Mouse (Mus musculus) adrenal gland, adult 18-20 months (tissue): ENCODE results near the gene Abcd3. TPM values are rescaled to one million over a fixed set of nuclear protein-coding genes. Genes with fewer than 3 reads are reported as not detected.

Source experiments
- DNase-seq, 2 experiments: peaks; one replicate each; pipeline ENCODE4 v3.0.0; 2021 to 2022; ENCODE audit warnings: low spot score in 2 of 2
- total RNA-seq, 2 experiments: library from RNA; stranded (reverse); gene quantifications; 1 replicate in 1 of 2; 2 replicates in 1 of 2; pipeline ENCODE4 v1.2.3; 2021

Abcd3 gene
- total RNA-seq, 2 experiments from 2014 or later: 96.6 to 100 TPM

DNA sequence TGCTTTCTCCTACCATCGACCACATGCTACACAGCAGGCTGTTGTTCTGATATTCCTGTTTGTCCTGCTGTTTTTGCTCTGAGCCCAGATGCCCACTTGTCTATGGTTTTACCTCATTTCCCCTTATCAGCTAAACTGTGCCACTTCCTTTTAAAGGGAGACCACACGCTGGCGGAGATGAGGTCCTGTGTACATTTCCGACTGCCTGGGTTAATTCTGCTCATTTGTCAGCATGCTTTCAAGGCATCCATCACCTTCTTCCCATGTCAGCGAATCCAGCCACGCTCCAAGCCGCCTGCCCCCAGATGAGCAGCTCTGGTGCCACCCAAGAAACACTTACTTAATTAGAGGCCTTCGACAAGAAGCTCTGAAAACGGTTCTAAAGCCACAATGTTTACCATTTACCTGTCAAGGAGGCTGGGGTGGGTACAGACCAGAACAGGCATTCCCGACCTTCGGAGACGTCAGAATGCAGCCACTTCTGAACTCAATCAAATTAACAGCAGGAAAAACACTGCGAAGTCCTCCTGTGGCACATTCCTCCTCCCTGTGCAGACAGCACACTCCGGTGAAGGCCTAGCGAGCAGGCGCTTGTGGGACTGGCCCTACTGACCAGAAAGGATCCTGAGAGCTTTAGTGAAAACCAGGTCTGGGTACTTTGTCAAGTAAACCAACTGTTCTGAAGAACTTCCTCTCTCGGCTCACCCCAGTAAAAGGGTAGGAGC, 75.5 kb downstream of the Abcd3 start:
- DNase-seq: no peak

DNA sequence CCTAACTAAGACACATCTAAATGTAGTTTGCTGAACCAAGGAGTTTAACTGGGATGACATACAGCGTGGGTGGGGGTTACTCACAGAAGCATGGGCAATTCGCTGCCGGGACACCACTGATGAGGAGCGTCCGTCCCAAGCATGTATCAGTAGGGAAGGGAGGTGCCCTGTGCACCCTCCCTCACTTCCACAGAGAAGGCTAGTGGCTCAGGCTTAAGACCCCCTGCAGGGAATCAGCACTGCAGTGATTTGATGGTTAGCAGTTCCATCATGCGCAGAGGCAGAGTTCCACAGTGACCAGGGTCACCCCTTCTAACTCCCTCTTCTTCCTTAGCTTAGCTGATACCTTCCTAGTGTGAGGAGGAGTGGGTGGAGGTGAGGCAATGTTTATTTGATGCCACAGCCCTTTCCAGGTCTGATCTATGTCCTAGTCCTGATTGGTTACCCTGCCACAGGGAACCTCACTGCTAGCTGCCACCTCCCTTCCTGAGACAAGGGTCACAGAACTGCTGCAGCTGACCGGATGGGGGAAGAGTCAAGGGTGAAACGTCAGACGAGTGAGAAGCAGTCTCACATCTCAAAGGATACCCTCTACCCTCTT, 76.3 kb downstream of the Abcd3 start:
- DNase-seq: no peak

DNA sequence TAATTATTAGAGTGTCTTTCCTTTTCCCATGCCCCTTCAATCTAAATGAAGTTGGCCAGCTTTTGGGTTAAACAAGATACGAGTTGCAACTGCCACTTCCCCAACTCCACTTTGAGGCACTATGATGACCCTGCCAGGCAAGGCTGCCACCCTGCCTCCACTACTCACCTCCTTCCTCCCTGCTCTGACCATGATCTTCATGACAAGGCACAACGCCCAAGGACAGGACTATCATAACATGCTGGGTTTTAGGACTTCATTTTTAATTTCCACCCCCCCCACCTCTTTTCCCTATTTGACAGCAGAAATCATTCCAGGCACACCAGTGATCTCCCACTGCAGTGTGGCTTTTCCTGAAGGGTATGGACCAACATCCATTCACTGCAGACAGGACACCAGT, 77.2 kb downstream of the Abcd3 start:
- DNase-seq: no peak

DNA sequence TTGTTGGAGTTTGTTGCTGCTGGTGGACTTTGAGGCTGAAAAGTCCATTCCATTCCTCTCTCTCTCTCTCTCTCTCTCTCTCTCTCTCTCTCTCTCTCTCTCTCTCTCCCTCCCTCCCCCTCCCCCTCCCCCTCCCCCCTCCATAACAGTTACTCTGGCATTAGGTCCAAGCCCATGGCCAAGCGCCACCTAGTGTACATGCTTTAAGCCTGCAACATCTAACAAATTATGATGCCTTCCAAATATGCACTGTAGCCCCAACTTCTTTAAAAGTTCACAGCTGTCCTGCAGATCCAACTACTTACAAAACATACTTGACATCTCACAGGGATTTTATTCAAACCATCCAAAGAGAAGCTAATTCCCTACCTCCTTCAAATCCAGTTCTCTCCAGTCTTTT, 77.6 kb downstream of the Abcd3 start:
- DNase-seq: no peak

DNA sequence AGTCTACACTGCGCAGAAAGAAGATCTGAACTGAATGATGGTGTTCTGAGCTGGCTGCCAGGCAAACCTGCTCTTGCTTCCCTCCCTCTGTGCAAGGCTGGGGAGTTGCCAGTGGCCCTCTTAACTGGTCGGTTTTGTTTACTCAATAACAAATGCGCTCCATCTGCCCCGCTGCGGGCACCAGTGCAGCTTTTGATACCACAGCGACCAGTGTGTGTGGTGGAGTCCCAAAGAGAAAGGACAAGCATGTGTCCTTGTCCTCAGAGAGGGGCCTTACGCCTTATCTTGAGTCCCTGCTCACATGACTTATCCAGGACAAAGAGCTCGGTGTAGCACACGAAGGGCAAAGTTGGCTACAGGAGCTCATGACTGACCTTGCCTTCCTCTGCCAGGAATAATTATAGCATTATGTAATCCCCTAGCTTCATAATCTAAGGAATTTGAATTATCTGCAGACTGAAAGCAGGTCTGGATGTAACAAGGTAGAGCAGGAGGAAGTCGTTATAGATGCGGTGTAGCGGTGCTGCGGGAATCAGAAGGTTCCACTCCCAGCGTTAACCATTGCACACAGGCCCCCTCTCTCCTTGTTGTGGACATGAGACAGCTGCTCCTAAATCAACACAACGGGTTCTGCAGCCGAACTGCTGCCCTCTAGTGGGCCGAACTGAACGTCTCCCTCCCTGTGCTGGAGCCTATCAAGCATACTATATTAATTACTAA, 78.9 kb downstream of the Abcd3 start:
- DNase-seq: peak; percentile 71 to 79

DNA sequence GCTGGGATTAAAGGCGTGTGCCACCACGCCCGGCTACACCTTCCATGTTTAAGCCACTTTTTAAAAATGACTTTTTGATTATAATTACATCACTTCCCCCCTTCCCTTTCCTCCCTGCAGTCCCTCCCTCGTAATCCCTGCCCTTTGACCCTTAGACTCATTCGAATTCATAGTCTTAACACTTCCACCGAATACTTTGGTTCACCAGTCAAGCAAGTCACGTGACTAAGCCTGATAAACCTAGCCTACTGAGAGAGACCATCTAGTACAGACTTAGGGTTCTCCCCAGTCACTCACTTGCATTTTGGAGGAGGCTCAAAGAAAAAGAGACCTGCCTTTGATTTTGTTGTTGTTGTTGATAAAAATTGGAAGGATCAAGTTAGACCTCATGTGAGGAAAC, 79.6 kb downstream of the Abcd3 start:
- DNase-seq: no peak

DNA sequence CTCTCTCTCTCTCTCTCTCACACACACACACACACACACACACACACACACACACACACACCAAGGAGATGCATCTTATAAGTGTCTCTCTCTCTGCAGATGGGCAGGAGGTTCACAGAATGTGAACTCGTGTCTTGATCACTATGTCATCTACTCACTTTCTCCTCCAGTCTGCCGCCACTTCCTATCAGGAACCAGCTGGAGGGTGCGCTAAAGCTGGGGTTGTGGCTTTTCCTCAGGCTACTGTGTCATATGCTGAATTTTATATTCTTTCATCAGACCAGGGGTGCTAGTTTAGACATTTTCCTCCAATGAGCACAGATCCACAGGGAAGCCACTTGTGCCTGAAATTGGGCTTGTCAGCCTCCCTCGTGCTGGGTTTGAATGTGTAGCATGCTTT, 85.4 kb downstream of the Abcd3 start:
- DNase-seq: no peak

DNA sequence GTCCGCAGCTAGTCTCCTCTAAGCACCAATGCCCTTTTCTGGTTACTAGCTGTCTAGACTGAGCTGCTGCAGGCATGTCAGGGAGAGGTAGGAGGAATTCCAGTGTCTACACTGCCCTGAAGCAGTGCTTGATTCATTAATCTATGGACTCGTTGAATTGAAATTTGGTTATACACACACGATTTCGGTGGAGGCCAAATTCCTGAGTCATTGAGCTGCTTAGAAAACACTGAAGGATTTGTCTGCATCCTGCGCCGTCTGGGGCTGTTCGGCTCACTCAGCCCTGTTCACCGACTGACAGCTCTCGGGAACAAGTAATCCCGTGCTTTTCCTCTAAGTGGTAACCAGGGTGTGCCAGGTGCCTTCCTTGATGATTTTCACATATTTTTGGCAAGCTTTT, 89.5 kb downstream of the Abcd3 start:
- no peak for DNase-seq

DNA sequence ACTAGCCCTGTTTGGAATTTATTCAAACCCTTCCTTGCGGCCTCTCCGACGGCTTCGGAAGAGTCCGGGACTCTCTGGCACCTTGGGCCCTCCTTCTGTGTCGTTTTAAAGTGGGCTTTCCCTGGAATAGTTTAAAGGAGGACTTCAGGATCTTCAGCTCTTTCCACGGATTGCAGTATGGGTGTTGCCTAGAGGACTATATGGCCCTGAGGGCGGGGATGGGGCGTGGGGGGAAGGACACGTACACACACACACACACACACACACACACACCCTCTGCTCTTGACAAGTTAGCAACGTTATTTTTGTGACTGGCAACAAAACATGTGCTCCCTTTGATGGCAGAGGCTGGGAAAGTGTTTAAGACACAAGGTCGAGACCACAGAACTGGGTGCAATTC, 90.5 kb downstream of the Abcd3 start:
- no peak for DNase-seq

DNA sequence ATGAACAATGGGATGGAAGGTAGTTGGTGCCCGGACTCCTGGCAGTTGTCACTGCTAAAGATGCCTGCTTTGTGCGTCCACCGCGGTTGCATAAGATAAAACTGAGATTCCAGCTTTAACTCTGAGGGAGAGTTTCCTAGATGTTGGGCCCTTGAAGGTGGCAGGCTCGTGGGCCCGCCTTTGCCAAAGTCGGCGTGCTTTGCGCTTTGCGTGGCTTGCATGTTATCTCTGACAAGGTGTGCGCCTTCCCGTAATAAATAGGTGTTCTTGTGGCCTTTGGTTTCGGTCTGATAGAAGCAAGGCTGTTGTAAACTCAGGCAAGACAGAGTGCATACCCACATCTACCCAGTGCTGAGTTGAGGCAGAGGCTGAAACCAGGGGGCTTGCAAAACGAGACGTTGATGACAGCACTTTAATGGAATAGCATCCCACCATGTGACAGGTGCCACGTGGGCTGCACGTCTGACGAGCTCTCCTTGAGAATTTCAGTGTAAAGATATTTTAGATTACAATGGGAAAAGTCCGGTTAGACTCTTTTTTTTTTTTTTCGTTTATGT, 91.1 kb downstream of the Abcd3 start:
- DNase-seq: no peak

DNA sequence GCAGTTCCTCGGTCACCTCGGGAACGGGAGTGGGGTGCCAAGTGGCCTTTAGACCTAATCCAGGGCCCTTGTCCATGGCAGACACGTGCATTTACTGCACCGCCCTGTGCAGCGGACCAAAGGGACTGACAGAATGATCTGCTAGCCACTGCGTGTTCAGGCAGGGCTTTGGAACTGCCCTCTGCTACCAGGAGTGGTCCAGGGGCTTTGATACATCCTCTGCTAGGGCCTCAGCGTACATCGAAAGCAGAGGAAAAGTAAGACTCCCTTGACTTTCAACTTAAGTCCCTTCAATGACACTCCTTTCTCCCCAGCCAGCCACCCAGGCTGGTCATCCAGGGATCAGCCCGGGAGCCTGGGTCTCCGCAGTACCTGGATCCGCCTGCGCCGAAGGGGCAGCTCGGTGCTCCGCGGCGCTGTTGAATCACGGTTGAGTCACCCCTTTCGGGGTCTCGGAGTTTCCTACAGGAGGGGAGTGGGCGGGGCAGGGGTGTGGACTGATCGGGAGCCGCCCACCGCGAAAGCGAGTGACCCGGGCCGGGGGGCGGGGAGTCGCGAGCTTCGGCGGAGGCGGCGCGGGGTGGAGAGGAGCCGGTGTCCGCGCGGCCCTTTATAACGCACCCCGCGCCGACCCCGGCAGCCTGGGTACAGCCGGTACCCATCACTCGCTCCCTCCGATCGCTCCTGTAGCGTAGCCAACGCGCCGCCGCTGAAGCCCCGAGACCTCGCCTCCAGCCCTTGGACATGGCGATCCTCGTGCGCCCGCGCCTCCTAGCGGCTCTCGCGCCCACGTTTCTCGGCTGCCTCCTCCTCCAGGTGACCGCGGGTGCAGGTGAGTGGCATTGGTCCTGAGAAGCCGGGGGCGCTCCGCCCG, 91.9 kb downstream of the Abcd3 start, which contains the start of gene F3:
TSS of gene F3 (plus strand) at position 567 of the 874 bp plus-strand sequence.
- DNase-seq: peak; percentile 75 to 77

DNA sequence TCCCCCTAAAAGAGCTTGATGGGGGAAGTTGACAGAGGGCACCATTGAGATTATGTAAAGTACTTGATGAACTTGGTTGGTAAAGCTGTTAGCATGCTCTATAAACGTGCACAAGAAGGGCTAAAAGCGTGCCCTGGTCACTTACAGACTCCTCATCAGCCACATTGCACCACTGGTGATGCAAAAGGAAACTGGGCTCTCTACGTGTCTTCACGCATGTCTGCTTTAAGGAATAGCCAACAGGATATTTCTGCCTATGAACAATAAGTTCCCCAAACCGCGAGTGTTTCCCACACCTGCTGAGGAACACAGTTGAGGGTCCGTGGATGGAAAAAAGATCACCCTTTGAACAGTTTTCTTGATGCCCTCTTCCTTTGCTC, 93.4 kb downstream of the Abcd3 start:
- no peak for DNase-seq

DNA sequence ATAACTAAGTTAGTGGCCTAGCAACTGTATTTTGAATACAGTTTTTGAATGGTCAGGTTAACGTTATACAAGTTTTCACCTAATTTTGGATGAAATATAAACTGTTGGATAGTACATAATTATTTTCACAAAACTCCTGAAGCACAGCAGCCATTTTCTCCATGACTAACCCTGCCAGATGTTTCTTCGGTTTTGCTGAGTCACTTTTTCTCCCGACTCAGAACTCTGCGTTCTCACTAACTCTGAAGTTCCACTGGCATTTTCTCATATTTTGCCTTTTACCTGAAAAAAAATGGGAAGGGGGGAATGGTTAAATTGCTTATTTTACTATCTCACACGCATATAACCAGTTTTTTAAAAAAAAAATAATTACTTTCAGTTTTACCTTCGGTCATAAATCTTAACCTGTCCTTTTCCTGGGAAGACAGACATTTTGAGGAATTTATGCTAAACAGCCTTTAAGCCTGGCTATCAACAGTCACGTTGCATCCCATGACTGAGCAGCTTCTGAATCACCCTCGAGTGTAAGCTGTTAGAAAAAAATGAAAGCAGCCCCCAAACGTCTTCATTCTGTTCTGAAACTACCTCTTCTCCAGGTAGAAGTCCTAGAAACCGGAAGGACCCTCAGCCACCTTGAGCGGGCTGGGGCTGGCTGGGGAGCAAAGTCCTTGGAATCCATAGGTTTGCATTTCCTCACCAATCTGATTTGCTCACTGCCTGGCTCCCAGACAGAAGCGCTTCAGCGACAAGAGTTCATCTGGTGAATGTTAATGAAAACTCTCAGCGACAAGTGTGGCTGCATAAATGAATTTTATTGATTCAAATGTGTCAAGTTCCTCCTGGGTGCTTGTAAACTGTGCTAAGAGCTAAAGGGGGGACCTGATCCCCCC, 94.1 kb downstream of the Abcd3 start:
- DNase-seq: no peak

DNA sequence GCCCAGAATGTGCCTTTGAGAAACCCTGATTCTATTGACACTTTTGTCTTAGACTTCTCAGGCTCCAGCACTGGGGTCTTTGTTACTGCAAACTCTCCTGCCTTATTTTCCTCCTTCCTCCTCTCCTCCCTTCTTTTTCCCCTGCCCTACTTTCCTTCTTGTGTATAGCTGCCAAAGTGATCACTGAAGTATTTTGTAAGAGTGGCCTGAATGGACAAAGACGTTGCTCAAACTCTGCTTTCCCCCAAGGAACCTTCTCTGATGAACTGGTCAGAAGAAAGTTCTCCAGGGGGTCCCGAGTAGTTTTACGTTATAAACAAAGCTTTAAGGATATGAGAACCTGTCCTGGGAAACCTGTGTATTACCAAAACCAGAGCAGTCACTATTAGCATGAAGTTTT, 95.4 kb downstream of the Abcd3 start:
- DNase-seq: no peak

DNA sequence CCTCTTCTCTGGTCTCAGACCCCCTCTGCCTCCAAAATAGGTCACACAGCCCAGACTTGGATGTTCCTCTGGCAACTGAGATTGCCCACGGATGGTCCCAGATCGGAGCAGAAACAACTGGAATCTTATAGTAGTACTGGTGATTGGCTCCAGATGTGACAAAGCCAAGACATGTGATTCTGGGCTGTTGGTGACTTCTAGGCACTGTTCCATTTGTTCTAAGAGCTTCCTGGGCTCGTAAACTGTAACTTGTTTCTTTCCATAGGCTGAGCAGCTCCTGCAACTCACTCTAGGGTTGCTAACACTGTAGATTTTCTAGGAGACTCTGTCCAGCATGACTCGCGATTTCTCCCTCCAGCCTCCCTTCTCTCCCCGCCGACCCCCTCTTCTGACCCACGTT, 96.4 kb downstream of the Abcd3 start:
- DNase-seq: no peak

DNA sequence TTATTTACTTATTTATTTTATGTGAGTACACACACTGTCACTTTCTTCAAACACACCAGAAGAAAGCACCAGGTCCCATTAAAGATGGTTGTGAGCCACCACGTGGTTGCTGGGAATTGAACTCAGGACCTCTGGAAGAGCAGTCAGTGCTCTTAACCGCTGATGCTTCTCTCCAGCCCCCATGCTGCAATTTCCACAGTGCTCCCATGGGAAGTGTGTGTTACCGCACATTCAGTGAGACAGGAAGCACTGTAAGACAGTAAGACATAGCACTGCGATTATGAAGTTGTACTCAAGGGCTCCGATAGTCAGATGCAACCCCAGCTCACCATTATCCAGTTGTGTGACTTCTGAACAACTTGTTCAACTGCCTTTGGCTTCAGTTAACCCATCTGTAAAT, 98.6 kb downstream of the Abcd3 start:
- DNase-seq: no peak

DNA sequence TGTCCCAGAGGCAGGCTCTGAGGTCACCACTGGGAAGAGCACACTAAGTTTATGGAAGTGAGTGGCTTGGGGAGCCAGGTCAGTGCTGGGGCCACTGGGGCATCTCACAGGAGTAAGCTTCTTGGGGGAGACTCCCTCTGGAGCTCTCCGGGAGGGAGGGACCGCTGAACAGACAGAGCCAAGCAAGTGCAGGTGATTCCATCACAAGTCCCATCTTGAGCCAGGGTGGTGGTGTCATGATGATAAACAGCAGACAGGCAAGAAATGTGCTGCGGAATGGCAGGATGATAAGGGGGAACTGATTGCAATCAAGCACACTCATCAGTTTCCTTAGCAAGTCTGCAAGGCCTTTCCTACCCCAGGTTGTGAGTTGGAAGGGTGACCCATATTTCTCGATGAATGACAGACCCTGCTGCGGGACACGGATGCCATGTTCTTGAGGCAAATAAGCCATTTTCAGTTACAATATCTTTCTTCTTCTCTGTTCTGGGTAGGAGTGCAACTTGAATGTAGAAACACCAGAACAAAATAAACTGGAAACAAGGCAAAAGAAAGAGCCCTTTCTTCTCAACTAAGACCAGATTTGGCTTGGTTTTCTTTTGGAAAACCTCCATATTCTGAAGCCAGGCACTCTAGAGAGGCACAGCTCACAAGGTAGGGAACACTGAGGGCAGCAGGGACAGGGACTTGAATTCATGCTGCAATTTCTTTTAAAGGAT, 99.2 kb downstream of the Abcd3 start:
- no peak for DNase-seq

DNA sequence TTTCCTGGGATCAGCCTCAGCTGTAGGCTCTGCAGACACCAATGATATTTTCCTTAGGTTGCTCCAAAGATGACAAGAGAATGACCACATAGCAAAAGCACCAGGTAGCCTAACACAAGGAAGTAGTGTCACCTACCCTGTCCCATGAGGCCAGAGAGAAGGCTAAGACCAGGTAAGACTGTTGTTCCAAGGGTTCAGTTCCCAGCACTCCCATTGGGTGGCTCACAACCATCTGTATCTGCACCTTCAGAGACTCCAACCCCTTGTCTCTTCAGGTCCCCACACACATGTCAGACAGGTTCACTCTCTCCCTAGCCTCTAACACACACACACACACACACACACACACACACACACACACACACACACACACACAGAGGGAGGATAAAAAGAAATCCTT, 99.8 kb downstream of the Abcd3 start:
- no peak for DNase-seq

DNA sequence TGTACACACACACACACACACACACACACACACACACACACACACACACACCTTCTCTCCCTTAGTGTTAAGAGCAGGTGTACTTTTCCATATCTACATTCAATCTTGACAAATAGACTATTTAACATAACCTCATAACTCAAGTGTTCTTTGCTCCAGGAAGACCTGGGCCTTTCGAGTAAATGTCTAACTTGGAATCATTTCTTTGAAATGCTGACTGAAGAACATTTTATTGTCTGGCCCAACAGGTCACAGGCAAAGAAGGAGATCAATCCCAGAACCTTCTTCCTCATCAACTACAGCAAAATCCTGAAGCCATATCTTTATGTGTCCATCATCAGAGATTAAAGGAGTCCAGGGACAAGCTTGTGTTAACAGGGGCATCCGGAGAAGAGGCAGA, 100.6 kb downstream of the Abcd3 start:
- no peak for DNase-seq
